In the genomic region with DNA sequence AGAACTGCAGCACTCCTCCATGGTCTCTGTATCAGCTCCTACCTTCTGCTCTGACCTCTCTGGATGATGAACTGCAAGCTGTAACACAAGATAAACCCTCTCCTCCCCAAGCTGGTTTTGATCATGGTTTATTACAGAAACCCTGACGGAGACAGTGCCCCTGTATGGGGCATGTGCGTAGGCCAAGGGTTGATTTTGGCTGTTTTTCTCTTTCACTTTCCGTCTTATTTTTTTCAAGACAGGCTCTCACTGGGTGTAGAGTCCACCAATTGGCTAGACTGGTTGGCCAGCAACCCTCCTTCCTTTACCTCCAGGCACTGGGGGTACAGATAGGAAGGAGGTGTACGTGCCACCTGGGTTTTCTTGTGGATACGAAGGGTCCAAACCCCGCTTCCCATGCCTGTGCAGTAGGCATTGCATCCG, we compare ENCODE assay signal across 14 mouse cellular contexts. TPM values are rescaled to one million over a fixed set of nuclear protein-coding genes. Genes with fewer than 3 reads are reported as not detected.
DNase-seq lines count a peak whose midpoint lies in the region; ATAC-seq lines count a peak whose summit lies in the region.
"Had no signal": no experiment of that assay in that cellular context is flagged by ENCODE, and none has a peak within 500 bp of the region (broad histone marks: within the 10 kb centered on the region; RNA-seq: fewer than 3 reads in every experiment).

No protein-coding gene starts in this region.

- no peaks in the 10 kb centered on the region for H3K4me1 ChIP-seq in midbrain, embryonic 16.5 days (ENCODE audit: control insufficient read depth, insufficient read depth, low read length)
- H3K4me1 ChIP-seq in midbrain, embryonic 10.5 days: no peaks in the 10 kb centered on the region
- H3K4me1 ChIP-seq in liver, embryonic 11.5 days (replicated peaks; ENCODE audit: control insufficient read depth, insufficient read depth, low read length): no peaks in the 10 kb centered on the region
- H3K4me1 ChIP-seq: kidney, embryonic 15.5 days; midbrain, embryonic 12.5 days had no signal

- H3K27ac ChIP-seq in midbrain, embryonic 16.5 days (ENCODE audit: low read length): no peak overlapping the region
- no peak overlapping the region for H3K27ac ChIP-seq in midbrain, embryonic 10.5 days (replicated peaks)
- 0 out of 2 replicates have a peak overlapping the region, but pooled peaks have one; percentile 40 for H3K27ac ChIP-seq in liver, embryonic 11.5 days (ENCODE audit: low read depth, low read length)
- H3K27ac ChIP-seq: hindbrain, postnatal 0 days; kidney, embryonic 15.5 days; midbrain, embryonic 12.5 days had no signal

- no peak for DNase-seq in midbrain, embryonic 10.5 days (ENCODE audit: low spot score)
- DNase-seq in c-Kit-negative CD71-positive TER-119-positive erythroid progenitor cells, embryonic 14.5 days (ENCODE audit: low read depth, low spot score): peak; percentile 50
- no peak for DNase-seq in liver, embryonic 11.5 days (ENCODE audit: low spot score)
- DNase-seq in spleen, postnatal 36 days (ENCODE audit: low spot score in 2 of 2): peak; percentile 21 to 42
- no peak for DNase-seq in kidney, postnatal 10 days
- DNase-seq in heart, adult 18-20 months: no peak
- DNase-seq: gastrocnemius, postnatal 10 days; lung, postnatal 10 days; thymus, postnatal 14 days had no signal

- ATAC-seq in midbrain, embryonic 16.5 days: no peak
- peak; percentile 95 for ATAC-seq in liver, embryonic 11.5 days (replicated peaks; ENCODE audit: low FRiP score)

- no peak overlapping the region for H3K4me3 ChIP-seq in midbrain, embryonic 16.5 days (ENCODE audit: low read depth, low read length)
- no peak overlapping the region for H3K4me3 ChIP-seq in midbrain, embryonic 10.5 days
- no peak overlapping the region for H3K4me3 ChIP-seq in liver, embryonic 11.5 days (ENCODE audit: low read depth, low read length)
- H3K4me3 ChIP-seq: kidney, embryonic 15.5 days; midbrain, embryonic 12.5 days had no signal

- no peaks in the 10 kb centered on the region for H3K27me3 ChIP-seq in midbrain, embryonic 16.5 days (ENCODE audit: control insufficient read depth, insufficient read depth, low read depth, low read length)
- no peaks in the 10 kb centered on the region for H3K27me3 ChIP-seq in midbrain, embryonic 10.5 days (ENCODE audit: low read depth, poor library complexity, severe bottlenecking)
- H3K27me3 ChIP-seq in liver, embryonic 11.5 days (replicated peaks; ENCODE audit: control insufficient read depth, insufficient read depth, low read length): no peaks in the 10 kb centered on the region
- H3K27me3 ChIP-seq: kidney, embryonic 15.5 days; midbrain, embryonic 12.5 days had no signal

- H3K4me2 ChIP-seq in midbrain, embryonic 16.5 days (ENCODE audit: low read length): peak overlapping the region; percentile 12; the same call in 1 of the 2 replicates
- H3K4me2 ChIP-seq in liver, embryonic 11.5 days: 0 out of 2 replicates have a peak overlapping the region, but pooled peaks have one; percentile 12
- H3K4me2 ChIP-seq: kidney, embryonic 15.5 days; midbrain, embryonic 12.5 days had no signal

- no peaks in the 10 kb centered on the region for H3K9me3 ChIP-seq in midbrain, embryonic 16.5 days (replicated peaks; ENCODE audit: control insufficient read depth, low read length, poor library complexity, severe bottlenecking)
- H3K9me3 ChIP-seq in midbrain, embryonic 10.5 days (replicated peaks): no peaks in the 10 kb centered on the region
- H3K9me3 ChIP-seq in liver, embryonic 11.5 days (ENCODE audit: control insufficient read depth, low read length): no peaks in the 10 kb centered on the region
- H3K9me3 ChIP-seq: kidney, embryonic 15.5 days; midbrain, embryonic 12.5 days had no signal

- no peak overlapping the region for H3K9ac ChIP-seq in midbrain, embryonic 16.5 days (ENCODE audit: low read depth, low read length)
- H3K9ac ChIP-seq in liver, embryonic 11.5 days (ENCODE audit: low read depth, low read length): 0 out of 2 replicates have a peak overlapping the region, but pooled peaks have one; percentile 35
- H3K9ac ChIP-seq: forebrain, postnatal 0 days; kidney, embryonic 15.5 days; midbrain, embryonic 12.5 days had no signal

- WGBS in midbrain, embryonic 16.5 days: 93% methylated on average over 7 of the region's 7 CpGs
- WGBS in midbrain, embryonic 10.5 days: 92% methylated on average over 7 of the region's 7 CpGs
- WGBS in liver, embryonic 11.5 days: 77% methylated on average over 7 of the region's 7 CpGs

- H3K36me3 ChIP-seq in midbrain, embryonic 16.5 days (ENCODE audit: control insufficient read depth, insufficient read depth, low read length): no peaks in the 10 kb centered on the region
- no peaks in the 10 kb centered on the region for H3K36me3 ChIP-seq in midbrain, embryonic 10.5 days
- no peaks in the 10 kb centered on the region for H3K36me3 ChIP-seq in liver, embryonic 11.5 days (ENCODE audit: control insufficient read depth, insufficient read depth, low read length)
- H3K36me3 ChIP-seq: kidney, embryonic 15.5 days; midbrain, embryonic 12.5 days had no signal

RNA-seq across cellular contexts. Expression of a gene that starts 7.4 kb away (rescaled TPM):
- 18.9 and 21.2 TPM in 2 replicates for polyA plus RNA-seq in midbrain, embryonic 16.5 days (2015; fragmentation: Nextera tagmentation; extraction: Ambion mirVana)
- polyA plus RNA-seq in midbrain, embryonic 10.5 days (2016; fragmentation: Nextera tagmentation; extraction: Ambion mirVana): 14.1 and 21.1 TPM in 2 replicates
- 18.1 and 22.9 TPM in 2 replicates for polyA plus RNA-seq in liver, embryonic 11.5 days (2014; fragmentation: Nextera tagmentation; extraction: Ambion mirVana)
- 10 to 100 TPM; 40.7 to 42.1 TPM for total RNA-seq in heart, adult 18-20 months (2021)

Comparison
In these comparisons a context has a peak if more than half of its experiments do, and no peak if none do; other contexts are left out.
1. DNase-seq: peak in c-Kit-negative CD71-positive TER-119-positive erythroid progenitor cells, embryonic 14.5 days (single experiment) and spleen, postnatal 36 days (2 of 2); none in midbrain, embryonic 10.5 days (single experiment), liver, embryonic 11.5 days (single experiment), kidney, postnatal 10 days (single experiment) and heart, adult 18-20 months (0 of 2).